Mouse (Mus musculus): Measurements from ENCODE around the gene March6.

Gene March6

DNA sequence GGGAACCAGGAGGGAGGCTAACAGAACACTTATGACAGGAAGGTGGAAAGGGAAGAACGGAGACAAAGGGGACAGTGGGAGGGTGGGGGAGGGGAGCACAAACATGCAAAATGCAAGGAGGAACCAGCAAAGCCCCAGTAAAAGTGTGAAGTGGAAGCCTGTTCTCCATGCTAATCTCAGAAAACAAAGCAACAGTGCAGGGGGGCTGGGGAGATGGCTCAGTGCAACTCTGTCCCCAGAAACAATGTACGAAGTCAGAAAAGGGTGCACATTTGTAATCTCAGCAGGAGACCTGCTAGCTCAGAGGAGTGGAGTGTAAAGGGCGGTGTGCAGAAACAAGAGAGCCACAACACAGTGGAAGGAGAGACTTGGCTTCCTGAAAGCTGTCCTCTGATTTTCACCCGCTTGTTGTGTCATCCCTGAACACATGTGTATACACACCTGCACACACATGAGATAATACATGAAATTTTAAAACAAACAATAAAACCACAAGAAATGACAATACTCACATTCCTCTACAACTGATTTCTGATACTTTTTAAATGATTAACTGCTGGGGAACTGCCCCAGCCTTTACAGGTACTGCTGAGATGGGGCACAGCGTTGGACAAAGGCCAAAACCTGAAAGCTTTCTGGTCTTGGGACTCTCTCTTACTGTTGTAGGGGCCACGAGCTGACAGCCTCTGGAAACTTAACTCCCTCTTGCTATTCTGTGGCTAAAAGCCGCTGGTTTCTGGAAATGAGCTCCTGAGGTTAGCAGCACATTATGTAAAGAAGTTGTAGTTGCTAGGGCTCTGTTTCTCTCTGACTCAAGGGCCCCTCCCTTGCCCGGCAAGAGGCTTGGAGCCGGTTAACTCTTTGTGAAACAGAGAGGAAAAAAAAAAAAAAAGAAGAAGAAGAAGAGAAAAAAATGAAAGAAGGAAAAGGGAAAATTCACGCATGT is 11.4 kb upstream of the March6 start:
- in situ Hi-C loops (cut with MboI, MseI), result no loop called here

DNA sequence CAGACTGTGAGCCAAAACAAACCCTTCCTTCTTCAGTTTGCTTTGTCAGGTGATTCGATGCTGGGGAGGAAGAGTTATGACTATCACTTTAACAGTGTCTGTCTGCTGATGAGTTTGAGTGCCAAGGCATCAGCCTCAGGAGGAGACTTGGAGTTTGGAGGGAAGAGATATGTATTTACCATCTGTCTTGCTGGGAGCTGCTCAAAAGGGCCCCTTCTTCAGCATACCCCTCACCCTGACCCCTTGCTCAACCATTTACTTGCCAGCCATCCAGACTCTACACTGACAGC is 9.6 kb upstream of the March6 start:
- in situ Hi-C loops (cut with MboI, MseI), result no loop called here

DNA sequence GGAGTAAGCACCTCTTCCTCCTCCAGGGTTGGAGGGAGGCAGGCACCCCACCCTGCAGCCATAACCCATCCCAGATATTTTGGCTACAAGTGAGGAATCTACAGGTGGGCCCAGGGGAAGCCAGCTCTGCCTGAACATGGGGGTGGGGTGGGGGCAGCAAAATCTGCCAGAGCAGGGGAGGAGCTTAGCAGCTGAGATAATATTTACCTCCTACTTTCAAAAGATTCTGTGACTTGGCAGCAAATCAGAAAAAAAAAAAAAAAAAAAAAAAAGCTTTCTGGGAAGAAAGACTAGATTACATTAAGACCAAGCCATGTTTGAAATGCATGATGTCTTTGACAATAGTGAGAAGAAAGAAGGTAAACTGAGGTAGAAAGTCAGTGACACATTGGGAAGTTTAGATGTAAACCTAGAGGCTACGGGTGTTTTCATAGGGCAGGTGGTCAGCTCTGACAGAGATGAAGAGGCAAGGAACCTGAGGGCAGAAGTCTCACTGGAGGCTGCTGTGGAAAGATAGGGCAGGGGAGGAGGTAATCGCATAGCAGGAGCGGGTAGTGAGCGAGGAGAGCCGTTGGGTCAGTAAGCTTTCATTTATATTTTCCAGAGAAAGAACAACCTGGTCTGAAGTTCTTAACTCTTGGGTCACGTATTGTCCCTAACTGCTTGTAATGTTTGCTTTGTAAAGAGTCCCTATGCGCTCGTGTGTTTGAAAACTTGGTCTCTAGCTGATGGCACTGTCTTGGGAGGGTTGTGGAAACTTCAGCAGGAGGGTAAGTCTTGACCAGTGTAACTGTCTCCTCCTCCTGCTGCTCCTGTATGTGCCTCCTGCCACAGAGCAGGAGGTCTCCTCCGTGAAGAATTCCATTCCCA is 9.0 kb upstream of the March6 start:
- in situ Hi-C loops (cut with MboI, MseI), result no loop called here

GRCm38 (mm10) chr15:31538346-31538745 is 7.5 kb upstream of the March6 start:
- in situ Hi-C loops (cut with MboI, MseI), result no loop called here

DNA sequence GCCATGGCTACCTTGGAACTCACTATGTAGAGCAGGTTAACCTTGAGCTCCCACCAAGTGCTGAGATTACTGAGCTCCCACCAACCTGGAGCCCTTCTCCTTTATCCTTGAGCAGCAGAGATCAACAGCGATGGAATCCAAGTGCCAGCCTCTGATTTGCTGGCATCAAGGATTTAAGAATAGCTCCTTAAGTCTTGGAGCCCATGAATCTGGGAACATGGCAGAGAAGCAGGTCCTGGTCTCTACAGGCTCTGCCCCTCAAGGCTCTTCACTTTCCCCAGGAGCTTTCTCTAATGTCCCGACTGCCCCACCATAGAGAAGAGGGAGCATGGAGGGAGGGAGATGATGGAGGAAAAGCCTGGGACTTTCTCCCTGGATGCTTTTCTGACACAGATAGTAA is 6.9 kb upstream of the March6 start:
- in situ Hi-C loops (cut with MboI, MseI), result no loop called here

DNA sequence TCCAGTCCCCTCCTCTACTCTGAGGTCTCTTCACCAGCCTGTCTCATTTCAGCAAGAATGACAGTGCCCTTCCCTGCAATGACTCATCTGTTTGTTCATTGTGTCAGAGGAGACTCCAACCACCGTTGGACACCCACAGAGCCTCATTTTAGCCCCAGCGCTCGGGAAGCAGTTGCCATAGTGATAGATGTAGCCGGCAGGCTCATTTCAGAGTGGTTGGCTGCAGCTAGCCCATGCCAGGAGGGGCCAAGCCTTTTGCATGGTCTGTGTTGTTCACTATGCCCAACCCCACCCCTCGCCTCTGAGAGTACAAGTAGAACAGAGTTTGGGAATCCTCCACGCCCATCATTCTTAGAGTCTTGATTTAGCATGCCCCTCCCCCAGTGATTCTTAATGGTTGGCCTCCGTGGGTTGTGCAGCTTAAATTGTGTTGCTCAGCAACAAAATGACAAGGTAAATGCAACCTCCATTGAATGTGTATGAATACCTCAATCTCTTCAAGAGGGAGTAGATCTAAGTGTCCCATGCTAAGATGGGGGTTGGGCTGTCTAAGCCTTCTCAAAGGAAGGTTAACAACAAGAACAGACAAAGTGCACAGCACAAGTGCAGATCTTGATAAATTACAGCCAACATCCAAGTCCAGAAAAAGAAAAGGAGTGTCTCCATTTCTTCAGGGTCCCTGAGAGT is 5.3 kb upstream of the March6 start:
- in situ Hi-C loops (cut with MboI, MseI), result no loop called here

- in situ Hi-C loops (cut with MboI, MseI), result no loop called here
Measured at GRCm38 (mm10) chr15:31535259-31535855, 4.5 kb upstream of the March6 start.

DNA sequence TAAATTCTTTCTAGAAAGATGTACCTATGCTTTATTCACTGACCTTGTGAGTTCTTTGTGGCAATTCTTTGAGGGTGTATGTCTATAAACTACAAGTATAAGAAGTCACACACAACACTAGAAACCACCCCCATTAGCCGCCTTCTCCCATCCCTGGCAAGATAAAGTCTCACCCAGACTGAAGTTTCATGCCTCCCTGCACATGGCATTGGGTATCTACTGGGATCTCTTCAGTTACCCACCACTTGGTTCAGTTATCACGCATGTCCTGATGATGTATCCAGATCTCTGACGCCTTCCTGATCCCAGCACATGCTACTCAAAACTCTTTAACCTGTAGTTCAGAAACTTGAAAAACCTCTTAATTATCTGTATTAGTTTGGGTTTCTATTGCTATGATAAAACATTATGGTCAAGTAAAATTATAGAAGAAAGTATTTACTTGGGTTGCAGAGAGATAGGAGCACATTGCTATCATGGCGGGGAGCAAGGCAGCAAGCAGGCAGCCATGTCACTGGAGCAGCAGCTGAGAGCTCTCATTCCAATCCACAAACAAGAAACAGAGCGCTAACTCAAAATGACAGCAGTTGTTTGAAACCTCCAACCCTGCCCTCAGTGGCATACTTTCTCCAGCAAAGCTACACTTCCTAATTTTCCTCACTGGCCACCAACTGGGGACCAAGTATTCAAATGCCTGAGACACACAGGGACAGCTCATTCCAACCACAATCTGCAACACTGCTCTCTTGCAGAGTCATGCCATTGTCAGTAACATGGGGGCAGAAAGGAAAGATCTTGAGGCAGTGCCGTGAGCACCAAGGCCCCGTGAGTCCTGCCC is 3.8 kb upstream of the March6 start:
- in situ Hi-C loops (cut with MboI, MseI), result loop anchor here (5.0 kb wide), 1 partner anchor 48 kb away; no protein-coding TSS in a partner anchor

- in situ Hi-C loops (cut with MboI, MseI), result loop anchor here (5.0 kb wide), 1 partner anchor 49 kb away; no protein-coding TSS in a partner anchor
Measured at GRCm38 (mm10) chr15:31533529-31533928, 2.7 kb upstream of the March6 start.

DNA sequence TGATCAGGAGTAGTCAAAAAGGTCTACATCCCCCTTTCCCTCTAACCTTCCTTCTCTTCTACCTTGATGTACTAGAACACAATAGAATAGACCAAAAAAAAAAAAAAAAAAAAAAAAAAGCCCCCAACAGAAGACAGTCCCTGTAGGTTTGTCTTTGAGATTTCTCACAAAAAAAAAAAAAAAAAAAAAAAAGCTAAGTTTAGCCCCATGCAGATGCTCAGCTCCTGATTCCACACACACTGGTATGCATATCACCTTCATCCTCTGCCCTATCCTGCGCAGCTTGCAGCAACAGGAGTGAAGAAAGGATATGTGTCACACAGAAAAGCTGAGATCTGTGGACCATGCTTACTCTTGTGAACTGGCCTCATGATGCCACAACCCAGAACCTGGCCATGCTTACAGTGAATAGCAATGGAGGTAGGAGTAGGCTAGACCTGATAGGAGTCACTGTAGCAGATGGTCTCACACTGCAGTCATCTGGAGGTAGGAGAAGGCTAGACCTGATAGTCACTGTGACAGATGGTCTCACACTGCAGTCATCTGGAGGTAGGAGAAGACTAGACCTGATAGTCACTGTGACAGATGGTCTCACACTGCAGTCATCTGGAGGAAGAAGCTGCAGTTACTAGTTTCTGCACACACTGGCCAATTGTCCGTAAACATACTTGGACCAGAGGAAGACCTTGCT is 1.6 kb upstream of the March6 start:
- in situ Hi-C loops (cut with MboI, MseI), result loop anchor here (5.0 kb wide), 1 partner anchor 50 kb away; no protein-coding TSS in a partner anchor

- in situ Hi-C loops (cut with MboI, MseI), result loop anchor here (5.0 kb wide), 1 partner anchor 51 kb away; no protein-coding TSS in a partner anchor
Measured at GRCm38 (mm10) chr15:31531446-31532330, 835 bp upstream of the March6 start.

DNA sequence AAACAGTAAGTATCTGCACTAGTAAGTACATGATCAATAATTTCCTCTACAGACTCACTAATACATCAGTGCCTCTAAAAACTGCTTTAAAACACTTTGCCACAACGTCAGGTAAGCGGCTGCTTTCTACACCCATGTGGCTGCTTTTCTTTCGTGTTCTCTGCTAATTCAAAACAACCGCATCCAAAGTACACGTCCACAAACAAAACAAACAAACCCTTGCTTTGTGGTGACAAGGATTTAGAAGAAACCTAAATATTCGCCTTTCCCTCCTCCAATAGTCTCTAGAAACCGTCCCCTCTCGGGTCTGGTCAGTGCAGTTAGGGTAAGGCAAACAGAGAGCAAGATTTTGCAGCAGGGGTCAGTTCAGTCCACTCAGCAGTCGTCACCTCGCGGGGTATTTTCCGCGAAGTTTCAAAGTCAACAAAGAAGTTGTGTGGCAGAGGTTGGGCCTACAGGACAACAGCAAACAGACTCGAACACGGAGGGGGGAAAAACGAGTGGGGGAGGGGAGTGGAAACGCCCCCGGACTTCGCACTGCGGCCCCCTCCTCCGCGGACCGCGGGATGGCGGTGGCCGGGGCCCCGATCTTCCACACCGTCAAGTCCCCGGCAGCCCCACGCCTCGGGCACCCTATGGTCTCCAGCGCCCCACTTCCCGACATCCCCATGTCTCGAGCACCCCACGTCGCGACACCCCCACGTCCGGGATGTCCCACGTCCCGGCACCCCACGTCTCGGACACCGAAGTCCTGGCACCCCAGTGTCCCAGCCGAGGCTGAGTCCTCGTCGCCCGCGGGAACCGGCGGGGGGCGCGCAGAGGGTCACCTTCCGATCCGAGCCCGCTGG is 818 bp downstream of the March6 start:
- in situ Hi-C loops (cut with MboI, MseI), result loop anchor here (5.0 kb wide), 1 partner anchor 52 kb away; no protein-coding TSS in a partner anchor

GRCm38 (mm10) chr15:31529103-31529502 is 1.8 kb downstream of the March6 start:
- in situ Hi-C loops (cut with MboI, MseI), result no loop called here

DNA sequence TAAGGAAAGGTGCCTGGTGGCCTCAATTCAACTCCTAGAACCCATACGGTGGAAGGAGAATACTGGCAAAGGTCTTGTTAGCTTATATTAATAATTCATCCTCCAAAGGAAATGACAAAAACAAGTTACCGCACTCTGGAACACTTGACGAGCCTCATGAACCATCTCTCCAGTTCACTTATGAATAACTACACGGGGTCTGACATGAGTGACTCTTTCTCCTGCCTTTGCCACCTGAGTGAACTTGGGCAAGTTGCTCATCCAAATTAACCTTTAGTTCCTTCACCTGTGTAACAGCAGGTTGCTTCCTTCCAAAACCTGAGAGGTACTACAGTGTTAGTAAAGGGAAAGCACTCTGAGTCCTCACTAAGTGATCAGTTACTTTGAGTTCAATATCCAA is 2.4 kb downstream of the March6 start:
- in situ Hi-C loops (cut with MboI, MseI), result no loop called here

GRCm38 (mm10) chr15:31526463-31526862 is 4.4 kb downstream of the March6 start:
- in situ Hi-C loops (cut with MboI, MseI), result no loop called here

GRCm38 (mm10) chr15:31519000-31519399 is 11.9 kb downstream of the March6 start:
- in situ Hi-C loops (cut with MboI, MseI), result no loop called here

- in situ Hi-C loops (cut with MboI, MseI), result no loop called here
Measured at GRCm38 (mm10) chr15:31518371-31518770, 12.5 kb downstream of the March6 start.

DNA sequence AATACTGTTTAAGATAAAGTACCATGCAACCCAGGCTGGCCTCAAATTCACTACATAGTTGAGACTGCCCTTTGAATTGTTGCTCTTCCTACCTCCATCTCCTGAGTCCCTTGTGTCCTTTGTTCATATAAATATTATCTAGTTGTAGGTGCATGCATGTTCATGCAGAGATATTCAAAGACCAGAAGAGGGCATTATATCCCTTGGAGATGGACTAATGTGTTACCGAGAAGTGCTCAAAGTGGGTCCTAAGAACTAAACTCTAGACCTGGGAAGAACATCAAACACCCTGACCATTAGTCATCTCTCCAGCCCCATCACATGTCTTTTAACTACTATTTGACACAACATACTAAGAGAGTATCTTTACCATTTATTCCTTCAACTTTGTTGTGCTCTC is 13.7 kb downstream of the March6 start:
- in situ Hi-C loops (cut with MboI, MseI), result no loop called here

Measured in regulatory T cell (primary cell).